Mouse (Mus musculus) limb, embryonic 14.5 days (tissue): ENCODE results near the gene Mtcp1. TPM values are rescaled to one million over a fixed set of nuclear protein-coding genes. Genes with fewer than 3 reads are reported as not detected.

Source experiments
- ATAC-seq: fragments of 200-750 bp; cut with Nextera tagmentation; 2 replicates; pipeline ENCODE4 v1.8.0; 2017; ENCODE audit warnings: low read depth, moderate number of reproducible peaks, moderate TSS enrichment; ENCODE audit not compliant: low FRiP score
- DNase-seq: peaks from one replicate; pipeline ENCODE4 v3.0.0-alpha.2; 2015; ENCODE audit warnings: low spot score
- H3K27ac ChIP-seq: fragments of 300-500 bp; sonication (generic); replicated peaks from 2 replicates; pipeline ENCODE4 v1.5.1; 2014; ENCODE audit warnings: low read depth, mild to moderate bottlenecking, low read length, moderate library complexity, mixed read lengths
- H3K27me3 ChIP-seq: fragments of 300-500 bp; sonication (generic); 2 replicates; pipeline ENCODE4 v1.6.1; 2014; ENCODE audit warnings: low read length, mixed read lengths; ENCODE audit not compliant: control insufficient read depth, insufficient read depth
- H3K36me3 ChIP-seq: fragments of 300-500 bp; sonication (generic); 2 replicates; pipeline ENCODE4 v1.6.1; 2014; ENCODE audit warnings: mild to moderate bottlenecking, low read length, moderate library complexity, mixed read lengths; ENCODE audit not compliant: control insufficient read depth, insufficient read depth
- H3K4me1 ChIP-seq: fragments of 300-500 bp; sonication (generic); 2 replicates; pipeline ENCODE4 v1.6.1; 2014; ENCODE audit warnings: antibody characterized with exemption, low read length, mixed read lengths; ENCODE audit not compliant: control insufficient read depth, insufficient read depth
- H3K4me2 ChIP-seq: fragments of 300-500 bp; sonication (generic); replicated peaks from 2 replicates; pipeline ENCODE4 v1.6.1; 2014; ENCODE audit warnings: low read depth, mild to moderate bottlenecking, low read length, moderate library complexity; ENCODE audit not compliant: severe bottlenecking
- H3K4me3 ChIP-seq: fragments of 300-500 bp; sonication (generic); replicated peaks from 2 replicates; pipeline ENCODE4 v1.5.1; 2014; ENCODE audit warnings: low read length
- H3K9ac ChIP-seq: fragments of 300-500 bp; sonication (generic); 2 replicates; pipeline ENCODE4 v1.6.1; 2014; ENCODE audit warnings: mild to moderate bottlenecking, low read depth, low read length, moderate library complexity; ENCODE audit not compliant: severe bottlenecking
- H3K9me3 ChIP-seq: fragments of 300-500 bp; sonication (generic); 2 replicates; pipeline ENCODE4 v1.6.1; 2016; ENCODE audit warnings: low read length; ENCODE audit not compliant: control insufficient read depth
- POLR2A ChIP-seq: fragments of 200-500 bp; IDR thresholded peaks from 2 replicates; pipeline ENCODE4 v1.8.0; 2012; ENCODE audit warnings: inconsistent platforms, mild to moderate bottlenecking, moderate library complexity, borderline replicate concordance; ENCODE audit not compliant: insufficient read depth, insufficient read length; ENCODE audit errors: extremely low read depth
- WGBS: fragments of 180-500 bp; shearing (Covaris S2); extraction: QIAGEN DNeasy Blood & Tissue Kit; methylation state at CpG from one replicate; pipeline ENCODE4 v1.1.7; 2014; 5-methylcytosine and 5-hydroxymethylcytosine counted together
- polyA plus RNA-seq, 2 experiments: library from polyadenylated mRNA; depleted of rRNA in 1 of 2; stranded (reverse) in 1 of 2; unstranded in 1 of 2; fragments of >200 nt; fragmentation: Nextera tagmentation in 1 of 2; extraction: Ambion mirVana in 1 of 2; gene quantifications; 2 replicates each; pipeline versions ENCODE4 v1.2.1 to v1.2.3; 2012 to 2014

Mtcp1 gene
- polyA plus RNA-seq, 2 experiments, result 9.6 to 14.2 TPM

DNA sequence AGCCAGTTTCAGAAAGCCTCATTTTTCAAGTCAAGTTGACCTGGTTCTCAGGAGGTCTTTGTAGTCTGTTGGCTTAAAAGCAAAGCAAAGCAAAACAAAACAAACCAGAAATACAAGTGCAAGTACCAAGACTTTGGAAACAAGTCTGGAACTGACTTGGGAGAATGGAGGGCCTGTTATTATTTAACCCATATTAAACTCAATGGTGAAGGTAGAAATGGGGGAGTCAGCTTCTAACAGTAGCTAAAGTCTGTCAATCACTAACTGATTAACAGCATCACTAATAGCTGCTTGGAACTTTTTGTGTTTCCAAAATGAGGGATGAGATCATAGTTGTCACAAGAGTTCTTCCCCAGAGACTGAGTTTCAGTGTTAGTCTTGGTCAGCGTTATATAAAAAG, 16.9 kb downstream of the Mtcp1 start:
- Histone ChIP-seq H3K4me2 (no peak overlapping the region), H3K9me3 (no peaks in the 10 kb centered on the region), H3K4me3 (no peak overlapping the region), H3K9ac (no peak overlapping the region), H3K27me3 (no peaks in the 10 kb centered on the region), H3K27ac (no peak overlapping the region), H3K4me1 (no peaks in the 10 kb centered on the region), H3K36me3 (peaks cover under 1% of the 10 kb centered on the region; the same call in 1 of the 2 replicates)
- DNase-seq, result no peak
- WGBS, result 93% methylated on average over 1 of the region's 1 CpGs
- TF ChIP-seq POLR2A, result no peak
- no peak for ATAC-seq

DNA sequence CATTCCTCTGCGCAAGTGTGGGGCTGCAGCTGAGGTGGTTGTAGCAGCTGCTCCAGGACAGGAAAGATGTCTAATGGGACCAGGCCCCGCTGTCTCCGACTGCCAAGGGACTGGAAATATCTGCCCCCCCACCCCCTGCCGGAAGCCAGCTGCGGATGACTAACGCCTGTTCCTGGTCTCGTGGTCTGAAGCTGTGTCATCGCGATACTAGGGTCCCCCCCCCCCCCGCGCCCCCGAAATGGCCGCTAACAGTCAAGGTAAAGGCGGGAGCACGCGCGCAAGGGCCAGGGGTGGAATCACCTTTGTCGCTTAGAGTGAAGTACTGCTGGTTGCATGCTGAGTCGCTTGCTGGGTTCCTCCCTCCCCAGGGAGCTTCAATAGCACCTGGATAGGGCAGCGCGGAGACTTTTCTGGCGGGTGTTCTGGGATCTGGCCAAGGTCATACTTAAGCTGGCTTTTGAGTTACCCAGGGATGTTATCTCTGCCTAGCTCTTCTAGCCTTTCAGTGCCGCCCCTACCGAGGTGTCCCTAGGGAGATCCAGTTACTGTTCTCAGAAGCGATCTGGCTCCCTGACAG, 34.1 kb downstream of the Mtcp1 start, which contains the start of the genes Fundc2 and F8:
Gene Fundc2, plus strand, starts transcription at position 205 of the 577 bp plus-strand sequence.
Gene F8, minus strand, starts transcription at position 421 of the 577 bp plus-strand sequence.
- H3K27ac ChIP-seq, result peak within 1 kb of the TSS; percentile 67
- H3K9ac ChIP-seq, result peak within 1 kb of the TSS; percentile 72
- 0 out of 2 replicates have a peak, but pooled peaks cover under 1% of the 10 kb centered on the region for H3K36me3 ChIP-seq
- 0 out of 2 replicates have a peak, but pooled peaks have one; percentile 22 for TF ChIP-seq POLR2A
- H3K9me3 ChIP-seq, result no peaks in the 10 kb centered on the region
- peak within 1 kb of the TSS; percentile 53 for H3K4me3 ChIP-seq
- DNase-seq, result peak; percentile 80
- peak within 1 kb of the TSS; percentile 43 for H3K4me2 ChIP-seq
- ATAC-seq, result peak; percentile 96
- H3K4me1 ChIP-seq, result no peaks in the 10 kb centered on the region
- WGBS, result 12% methylated on average over 20 of the region's 25 CpGs
- no peaks in the 10 kb centered on the region for H3K27me3 ChIP-seq

GRCm38 (mm10) chrX:75381699-75382098, 34.7 kb downstream of the Mtcp1 start:
- no peak for TF ChIP-seq POLR2A
- no peaks in the 10 kb centered on the region for H3K4me1 ChIP-seq
- peak overlapping the region; percentile 43 for H3K4me2 ChIP-seq
- 65% methylated on average over 5 of the region's 5 CpGs for WGBS
- ATAC-seq, result no peak
- no peaks in the 10 kb centered on the region for H3K9me3 ChIP-seq
- peak overlapping the region; percentile 53 for H3K4me3 ChIP-seq
- H3K27ac ChIP-seq, result peak overlapping the region; percentile 67; the same call in 1 of the 2 replicates
- no peak for DNase-seq
- H3K27me3 ChIP-seq, result no peaks in the 10 kb centered on the region
- no peaks in the 10 kb centered on the region for H3K36me3 ChIP-seq
- H3K9ac ChIP-seq, result peak overlapping the region; percentile 72

DNA sequence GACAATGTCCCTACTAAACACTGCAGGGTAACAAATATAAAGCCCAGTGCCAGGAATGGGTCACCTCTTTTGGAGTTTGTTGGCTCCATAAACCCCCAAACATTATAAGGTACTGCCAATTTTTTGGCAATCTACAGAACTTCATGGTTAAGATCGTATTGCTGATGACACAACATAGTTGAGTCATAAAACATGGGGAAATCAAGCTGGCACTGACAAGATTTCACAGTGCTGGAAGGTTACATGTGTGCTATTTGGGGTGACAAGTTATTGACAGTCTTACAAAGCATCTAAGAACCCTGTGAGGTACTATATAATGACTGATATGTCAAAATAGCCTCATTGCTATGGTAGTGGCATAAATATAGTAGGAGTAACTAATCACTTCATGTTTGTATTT, 35.2 kb downstream of the Mtcp1 start:
- DNase-seq, result no peak
- 73% methylated on average over 1 of the region's 1 CpGs for WGBS
- Histone ChIP-seq H3K27ac (no peak overlapping the region), H3K27me3 (no peaks in the 10 kb centered on the region), H3K9me3 (no peaks in the 10 kb centered on the region), H3K4me3 (no peak overlapping the region), H3K36me3 (no peaks in the 10 kb centered on the region), H3K9ac (no peak overlapping the region), H3K4me1 (no peaks in the 10 kb centered on the region), H3K4me2 (no peak overlapping the region)
- no peak for TF ChIP-seq POLR2A
- no peak for ATAC-seq

- H3K36me3 ChIP-seq, result no peaks in the 10 kb centered on the region
- H3K27ac ChIP-seq, result no peak overlapping the region
- ATAC-seq, result no peak
- no peaks in the 10 kb centered on the region for H3K4me1 ChIP-seq
- H3K4me3 ChIP-seq, result no peak overlapping the region
- TF ChIP-seq POLR2A, result no peak
- no peak overlapping the region for H3K4me2 ChIP-seq
- no peak overlapping the region for H3K9ac ChIP-seq
- H3K27me3 ChIP-seq, result no peaks in the 10 kb centered on the region
- no peak for DNase-seq
- no peaks in the 10 kb centered on the region for H3K9me3 ChIP-seq
Measured at GRCm38 (mm10) chrX:75376815-75377214, 39.6 kb downstream of the Mtcp1 start.
